Mouse (Mus musculus) adrenal gland, postnatal 10 days (tissue): ENCODE measurements around the gene Olfr829. TPM values are rescaled to one million over a fixed set of nuclear protein-coding genes. Genes with fewer than 3 reads are reported as not detected.
"Not testable (repeated sequence)": the region's sequence is repeated elsewhere in the genome, so short reads cannot be mapped to it uniquely, and the experiment has no call there.

Experiments used
- DNase-seq: peaks from one replicate; pipeline ENCODE4 v3.0.0; 2021; ENCODE audit warnings: mixed read lengths
- long read RNA-seq, 2 experiments: library from polyadenylated mRNA; stranded (forward); transcript quantifications; one replicate each; pipeline ENCODE4 v2.0.0; 2021
- total RNA-seq, 2 experiments: library from RNA; stranded (reverse); gene quantifications; 2 replicates each; pipeline ENCODE4 v1.2.3; 2021

Gene Olfr829
- not detected for total RNA-seq
- long read RNA-seq, experiment 1: 0 reads
- long read RNA-seq, experiment 2: 0 reads

DNA sequence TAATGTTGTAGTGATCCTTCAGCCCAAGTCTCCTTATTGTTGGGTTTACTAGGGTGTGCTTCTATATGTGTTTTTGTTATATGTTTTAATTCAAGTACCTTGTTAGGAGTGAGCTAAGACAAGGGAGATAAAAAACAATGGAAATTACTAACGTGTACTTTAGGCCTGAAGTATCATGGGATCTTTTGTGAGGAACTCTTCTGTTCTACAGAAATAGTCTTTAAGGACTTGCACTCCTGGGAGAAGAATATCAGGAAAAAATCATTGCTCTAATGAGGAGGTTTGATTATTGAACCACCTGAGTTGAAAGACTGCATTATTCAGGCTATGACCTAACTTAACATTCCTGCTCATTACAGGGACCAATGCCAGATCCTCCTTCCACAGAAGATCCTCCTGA lies at the start of gene Olfr829:
Gene Olfr829 (plus strand): TSS at position 301 of the 400 bp plus-strand sequence.
- DNase-seq: no peak

DNA sequence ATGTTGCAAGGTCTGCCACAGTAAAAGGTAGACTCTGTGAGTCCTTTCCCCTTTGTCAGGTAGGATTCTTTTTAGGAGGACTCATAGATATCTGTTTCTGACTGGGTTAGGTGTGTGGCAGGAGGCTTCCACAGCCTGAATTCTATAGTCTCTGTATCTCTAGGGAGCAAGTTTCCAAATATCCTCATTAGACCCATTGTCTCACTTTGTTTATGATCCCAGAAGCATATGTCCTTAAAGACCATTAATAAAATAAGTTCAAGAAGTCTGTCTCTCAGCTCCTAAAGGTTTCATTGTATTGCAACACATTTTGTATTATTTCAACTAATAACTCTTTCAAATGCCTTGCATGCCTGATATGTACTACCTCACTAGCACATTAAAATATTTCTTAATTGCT lies 35.3 kb upstream of the Olfr829 start, which contains the start of gene Olfr828:
Gene Olfr828 (minus strand): TSS at position 101 of the 400 bp plus-strand sequence.
- no peak for DNase-seq

DNA sequence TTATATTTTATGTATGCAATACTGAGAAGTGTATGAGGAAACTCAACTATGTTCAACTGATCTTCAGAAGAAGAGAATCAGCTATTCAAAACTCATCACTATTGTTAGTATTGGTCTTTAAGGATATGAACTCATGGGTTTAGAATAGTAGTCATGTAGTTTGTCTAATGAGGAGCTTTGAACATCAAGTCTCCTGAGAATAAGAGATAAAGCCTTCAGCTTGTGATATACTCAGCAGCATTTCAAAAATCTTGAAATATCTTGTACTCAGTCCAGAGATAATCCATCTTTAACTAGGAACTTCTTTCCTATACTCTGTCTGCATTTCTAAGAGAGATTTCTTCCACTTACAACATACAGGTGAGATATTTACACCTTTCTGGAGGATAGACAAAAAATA lies 19.7 kb downstream of the Olfr829 start, which contains the start of gene Olfr830:
Gene Olfr830 (plus strand): TSS at position 301 of the 400 bp plus-strand sequence.
- no peak for DNase-seq

DNA sequence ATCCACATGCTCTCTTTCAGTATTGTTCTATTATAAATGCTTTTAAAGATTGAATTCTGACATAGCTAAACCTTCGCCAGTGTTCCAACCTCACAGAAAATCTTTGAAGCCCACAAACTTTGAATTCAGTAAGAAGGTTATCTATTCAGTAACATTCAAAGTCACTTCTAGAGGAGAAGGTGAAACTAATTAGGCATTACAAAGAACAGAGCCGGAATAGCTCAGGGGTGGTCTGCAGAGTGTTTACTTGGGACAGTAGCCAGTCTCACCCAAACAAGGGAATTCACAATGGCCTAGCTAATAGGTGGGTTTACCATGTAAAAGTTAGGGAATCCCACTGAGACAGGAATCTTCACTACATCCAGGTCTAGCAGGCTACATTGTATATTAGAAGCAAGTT lies 53.0 kb downstream of the Olfr829 start:
- DNase-seq: not testable (repeated sequence)

Other genes with a start within 250 kb of the Olfr829 start
- 1 to 10 TPM; 4.1 to 4.7 TPM for gene Muc16, start 180.4 kb upstream of the Olfr829 start, total RNA-seq
- gene Olfr24, start 90.9 kb upstream of the Olfr829 start, total RNA-seq: not detected
- not detected for gene Olfr828, start 35.4 kb upstream of the Olfr829 start, total RNA-seq
- gene Olfr830, start 19.8 kb downstream of the Olfr829 start, total RNA-seq: not detected
- not detected for gene Olfr832, start 82.2 kb downstream of the Olfr829 start, total RNA-seq
- not detected for gene Olfr834, start 133.1 kb downstream of the Olfr829 start, total RNA-seq
- gene Olfr835, start 177.8 kb downstream of the Olfr829 start, total RNA-seq: not detected